Mouse (Mus musculus) heart, postnatal 0 days (tissue): ENCODE measurements around the gene Pparg.

Experiments used
- CTCF ChIP-seq: IDR thresholded peaks from 2 replicates; pipeline ENCODE4 v1.5.1; 2016; ENCODE audit warnings: antibody characterized with exemption, control low read depth, low read depth
- EP300 ChIP-seq: IDR thresholded peaks from 2 replicates; pipeline ENCODE4 v1.6.1; 2016; ENCODE audit warnings: antibody characterized with exemption, low read depth

DNA sequence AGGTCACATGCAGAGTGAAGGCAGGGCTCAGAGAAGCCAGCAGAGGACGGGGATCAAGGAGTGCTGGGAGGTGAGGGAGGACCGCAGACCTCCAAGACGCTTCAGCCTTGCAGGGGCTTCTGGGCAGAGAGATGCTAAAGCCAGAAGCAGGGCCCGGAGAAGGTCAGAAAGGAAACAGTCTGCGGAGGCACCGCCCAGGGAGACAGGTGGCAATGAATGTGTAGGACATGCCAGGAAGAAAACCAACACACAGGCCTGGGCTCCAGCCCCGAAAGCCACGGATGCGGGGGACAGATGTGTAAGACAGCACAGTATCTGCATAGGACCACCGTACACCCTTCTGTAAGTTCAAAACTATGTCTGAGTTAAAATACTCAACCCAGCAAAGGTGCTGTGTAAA lies 139.5 kb downstream of the Pparg start:
- TF ChIP-seq EP300 = no peak
- no peak for TF ChIP-seq CTCF
